Mouse (Mus musculus) gastrocnemius, postnatal 4 days (tissue): ENCODE results near the gene Fam189a2. TPM values are rescaled to one million over a fixed set of nuclear protein-coding genes. Genes with fewer than 3 reads are reported as not detected.

Experiments used
- DNase-seq, 2 experiments: peaks; one replicate each; pipeline ENCODE4 v3.0.0; 2021 to 2022; ENCODE audit warnings: low spot score in 2 of 2, mixed read lengths in 2 of 2
- total RNA-seq, 2 experiments: library from RNA; stranded (reverse); gene quantifications; 2 replicates each; pipeline ENCODE4 v1.2.3; 2021

Fam189a2 gene
- total RNA-seq, 2 experiments from 2014 or later: 47.0 to 50.3 TPM

DNA sequence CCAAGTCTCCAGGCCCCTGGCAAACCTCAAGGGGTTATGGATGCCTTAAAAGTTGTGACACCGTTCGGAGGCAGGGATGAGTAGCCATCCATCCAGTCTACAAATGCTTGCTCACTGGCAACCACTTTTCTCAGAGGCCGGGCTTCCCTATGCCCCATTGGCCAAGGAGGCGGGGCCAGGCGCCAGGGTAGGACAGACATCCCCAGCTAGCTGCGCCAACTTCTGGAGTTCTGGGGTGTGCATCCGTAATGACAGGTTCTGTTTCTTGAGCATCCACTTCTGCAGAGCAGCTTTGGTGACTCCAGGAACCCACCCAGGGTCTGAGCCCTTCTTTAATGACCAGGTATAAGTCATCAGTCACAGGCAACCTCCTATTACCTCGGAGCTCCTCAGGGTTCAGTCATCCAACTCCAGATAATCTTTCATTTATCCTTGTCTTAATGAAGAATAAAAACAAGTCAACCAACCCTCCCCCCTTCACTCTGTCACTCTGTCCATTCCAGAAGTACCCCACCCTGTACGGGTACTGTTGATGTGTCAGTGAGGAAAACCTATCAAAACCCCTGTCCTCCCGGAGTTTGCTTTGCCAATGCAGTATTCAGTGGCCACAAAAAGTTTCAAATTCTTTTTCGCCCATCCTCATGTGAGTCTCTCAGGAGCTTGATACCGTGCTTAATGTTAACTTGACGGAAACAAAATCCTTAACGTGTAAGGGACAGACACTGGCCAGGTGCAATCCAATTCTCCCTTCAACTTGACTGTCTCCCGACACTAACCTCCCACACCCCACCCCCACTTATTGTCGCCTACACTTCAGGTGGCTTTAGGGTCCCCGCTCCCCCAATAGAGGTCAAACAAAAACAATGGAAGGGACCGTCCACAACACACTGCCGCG, 956 bp downstream of the Fam189a2 start:
- peak in 1 of 2 experiments; percentile 18 for DNase-seq

DNA sequence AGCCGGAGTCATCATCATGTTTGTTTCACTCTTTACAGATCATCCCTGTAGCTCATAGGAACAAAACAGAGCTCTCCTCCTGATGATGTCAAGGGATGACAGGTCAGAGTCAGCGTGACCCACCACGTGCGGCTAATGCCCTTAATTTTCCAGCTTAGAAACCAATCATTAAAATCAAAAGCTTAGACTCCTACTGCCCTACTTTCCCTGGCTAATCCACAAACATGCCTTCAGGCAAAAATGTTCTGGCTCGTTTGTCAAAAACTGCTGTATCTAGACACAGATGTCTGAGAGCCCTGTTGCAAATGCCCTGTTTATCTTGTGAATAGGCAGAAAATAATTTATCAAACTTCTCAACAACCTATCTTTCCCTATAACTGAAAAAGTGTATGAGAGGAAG, 4.9 kb downstream of the Fam189a2 start:
- no peak for DNase-seq

DNA sequence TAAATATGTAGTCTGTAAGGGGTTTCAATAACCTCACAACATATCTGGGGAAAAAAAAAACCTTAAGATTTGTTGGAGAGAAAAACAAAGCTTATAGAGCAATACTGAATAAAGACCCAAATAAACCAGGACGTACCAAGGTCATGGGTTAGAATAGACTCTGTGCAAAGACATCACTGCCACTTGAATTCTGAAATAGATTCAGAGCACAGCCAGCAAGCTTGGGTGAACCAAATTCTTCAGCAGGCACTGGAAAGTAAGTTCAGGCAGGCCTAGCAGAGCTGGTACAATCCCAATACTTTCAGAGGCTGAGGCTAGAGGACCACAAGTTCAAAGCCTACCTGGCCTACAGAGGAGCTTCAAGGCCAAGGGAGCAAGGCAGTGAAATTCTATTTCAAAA, 6.2 kb downstream of the Fam189a2 start:
- no peak for DNase-seq

DNA sequence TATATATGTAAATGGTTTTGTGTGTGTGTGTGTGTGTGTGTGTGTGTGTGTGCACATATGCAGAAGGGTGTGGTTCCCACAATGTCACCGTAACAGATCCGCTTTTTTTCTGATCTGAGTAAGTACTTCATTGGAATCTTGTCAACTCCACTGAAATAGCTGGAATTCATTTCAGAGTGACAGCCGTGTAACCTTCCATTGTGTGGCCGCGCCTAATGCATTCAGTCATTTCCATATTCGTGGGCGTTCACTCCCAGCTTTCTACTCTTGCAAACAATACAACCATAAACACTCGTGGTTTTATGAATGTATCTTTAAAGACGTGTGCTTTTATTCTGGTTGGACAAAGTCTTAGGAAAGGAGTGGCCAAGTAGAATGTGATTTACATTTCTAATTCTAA, 6.7 kb downstream of the Fam189a2 start:
- no peak for DNase-seq

DNA sequence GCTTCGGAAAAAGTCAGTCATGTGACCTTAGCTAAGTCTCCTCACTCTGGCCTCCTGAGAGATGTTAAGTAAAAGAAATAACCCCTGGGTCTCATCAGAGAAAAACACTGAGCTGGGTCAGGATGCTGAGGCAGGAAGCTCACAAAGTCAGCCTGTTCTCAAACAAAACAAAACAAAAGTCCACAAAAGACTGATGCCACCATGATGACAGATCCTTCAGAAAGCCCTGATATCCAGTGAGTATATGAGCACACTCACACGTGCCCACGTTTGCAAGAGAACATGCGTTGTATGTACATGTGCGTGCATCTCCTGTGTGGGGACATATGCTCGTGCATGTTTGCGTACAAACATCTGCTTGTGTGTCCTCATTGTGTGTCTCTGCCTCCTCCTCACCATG, 7.5 kb downstream of the Fam189a2 start:
- no peak for DNase-seq

DNA sequence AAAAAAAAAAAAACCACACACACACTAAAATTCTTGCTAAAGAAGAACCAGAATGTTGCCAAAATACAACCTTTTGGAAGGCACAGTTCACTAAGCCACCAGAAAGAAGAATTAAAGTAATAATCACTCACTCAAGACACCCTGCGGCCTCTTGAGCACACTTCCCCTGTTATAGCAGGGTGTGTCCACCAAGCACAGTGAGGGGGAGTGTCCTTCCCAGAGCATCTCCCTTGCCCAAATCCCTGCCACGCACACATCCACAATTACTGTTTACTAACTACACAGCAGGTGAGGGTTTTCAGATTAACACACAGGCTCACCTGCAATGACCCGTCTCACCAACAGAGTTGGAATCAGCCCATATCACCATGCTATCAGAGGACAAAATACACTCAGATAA, 8.0 kb downstream of the Fam189a2 start:
- no peak for DNase-seq

DNA sequence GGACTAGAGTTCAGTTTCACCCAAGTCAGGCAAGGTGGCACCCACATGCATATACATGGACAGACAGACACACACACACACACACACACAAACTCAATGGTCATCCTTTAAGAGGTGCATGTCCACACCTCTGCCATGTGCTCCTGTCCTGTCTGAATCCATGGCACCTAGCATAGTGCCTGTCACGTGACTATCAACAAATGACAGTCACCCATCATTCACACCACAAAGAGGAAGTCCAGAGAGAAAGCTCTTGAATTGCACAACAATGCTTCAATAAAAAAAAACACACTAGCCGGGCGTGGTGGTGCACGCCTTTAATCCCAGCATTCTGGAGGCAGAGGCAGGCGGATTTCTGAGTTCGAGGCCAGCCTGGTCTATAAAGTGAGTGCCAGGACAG, 8.5 kb downstream of the Fam189a2 start:
- DNase-seq: no peak

DNA sequence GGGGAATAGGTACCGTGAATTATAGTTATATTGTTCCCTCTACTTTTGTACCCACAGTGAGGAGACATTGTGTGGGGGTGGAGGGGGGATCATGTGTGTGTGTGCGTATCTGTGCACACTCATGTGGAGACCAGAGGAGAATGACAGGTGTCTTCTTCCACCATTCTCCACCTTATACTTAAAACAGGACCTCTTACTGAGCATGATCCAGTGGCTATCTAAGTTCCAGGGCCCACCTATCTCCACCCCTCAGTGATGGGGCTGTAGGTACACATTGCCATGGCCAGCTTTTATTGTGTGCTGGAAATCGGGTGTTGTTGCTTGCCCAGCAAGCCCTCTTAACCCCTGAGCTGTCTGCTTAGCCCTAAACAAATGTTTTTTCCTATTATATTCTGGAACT, 10.1 kb downstream of the Fam189a2 start:
- DNase-seq: no peak

DNA sequence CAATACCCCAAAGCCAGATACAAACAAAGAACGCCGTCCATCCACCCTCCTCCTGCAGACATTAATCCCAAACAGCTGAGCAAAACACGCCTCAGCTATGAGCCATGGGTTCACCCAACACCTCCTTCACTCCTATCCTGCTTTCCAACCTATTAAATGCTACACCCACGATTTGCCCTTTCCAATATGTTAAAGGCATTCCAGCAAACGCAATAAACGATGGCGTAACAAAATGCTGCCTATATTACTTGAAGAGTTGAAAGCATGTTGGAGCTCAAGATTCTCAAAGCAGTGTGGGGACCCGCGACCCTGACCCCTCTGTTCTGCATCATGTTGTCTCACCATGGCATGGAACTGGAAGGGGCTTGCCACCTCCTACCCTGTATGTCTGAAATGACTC, 11.2 kb downstream of the Fam189a2 start:
- no peak for DNase-seq

DNA sequence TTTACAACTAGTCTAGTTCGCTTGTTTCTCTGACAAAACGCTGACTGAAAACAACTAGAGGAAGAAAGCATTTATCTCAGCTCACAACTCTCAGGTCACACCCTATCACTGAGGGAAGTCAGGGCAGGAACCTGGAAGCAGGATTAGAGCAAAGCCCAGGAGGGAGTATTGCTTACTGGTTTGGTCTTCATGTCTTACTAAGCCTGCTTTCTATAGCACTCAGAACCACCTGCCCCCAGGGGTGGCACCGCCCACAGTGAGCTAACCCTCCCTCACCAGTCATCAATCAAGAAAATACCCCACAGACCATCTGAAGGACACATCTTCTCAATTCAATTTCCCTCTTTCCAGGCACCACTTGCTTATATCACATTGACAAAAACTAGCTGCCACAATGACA, 12.4 kb downstream of the Fam189a2 start:
- DNase-seq: no peak

DNA sequence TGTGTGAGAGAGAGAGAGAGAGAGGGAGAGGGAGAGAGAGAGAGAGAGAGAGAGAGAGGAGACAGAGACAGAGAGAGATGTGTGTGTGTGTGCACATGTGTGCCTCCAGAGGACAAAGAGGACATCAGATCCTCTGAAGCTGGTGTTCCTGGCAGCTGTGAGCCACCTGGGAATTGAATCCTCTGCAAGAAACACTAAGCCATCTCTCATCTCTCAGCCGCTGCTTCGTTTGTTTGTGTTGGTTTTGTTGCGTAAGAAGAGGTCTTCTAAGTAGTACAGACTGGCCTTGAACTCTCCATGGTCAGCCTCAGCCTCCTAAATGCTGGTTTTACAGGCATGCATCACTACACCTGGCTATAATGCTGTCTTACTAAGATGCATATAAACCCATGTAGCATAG, 12.9 kb downstream of the Fam189a2 start:
- no peak for DNase-seq

DNA sequence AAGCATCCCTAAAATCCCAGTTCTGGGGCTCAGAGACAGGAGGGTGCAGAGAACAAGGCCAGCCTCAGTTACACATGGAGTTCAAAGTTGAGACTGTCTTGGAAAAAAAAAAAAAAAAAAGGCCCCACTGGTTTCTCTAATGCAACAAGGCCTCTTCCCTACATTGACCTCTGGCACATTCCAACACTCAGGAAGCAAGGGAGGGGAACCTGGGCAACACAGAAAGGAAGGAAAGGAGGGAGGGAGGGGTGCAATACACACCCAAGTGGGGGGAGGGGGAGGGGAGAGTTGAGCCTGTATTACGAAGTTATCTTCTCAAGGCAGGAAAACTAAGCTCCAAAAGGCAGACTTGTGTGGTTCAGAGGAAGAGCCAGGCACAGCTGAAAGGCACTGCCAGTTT, 13.4 kb downstream of the Fam189a2 start:
- DNase-seq: no peak

DNA sequence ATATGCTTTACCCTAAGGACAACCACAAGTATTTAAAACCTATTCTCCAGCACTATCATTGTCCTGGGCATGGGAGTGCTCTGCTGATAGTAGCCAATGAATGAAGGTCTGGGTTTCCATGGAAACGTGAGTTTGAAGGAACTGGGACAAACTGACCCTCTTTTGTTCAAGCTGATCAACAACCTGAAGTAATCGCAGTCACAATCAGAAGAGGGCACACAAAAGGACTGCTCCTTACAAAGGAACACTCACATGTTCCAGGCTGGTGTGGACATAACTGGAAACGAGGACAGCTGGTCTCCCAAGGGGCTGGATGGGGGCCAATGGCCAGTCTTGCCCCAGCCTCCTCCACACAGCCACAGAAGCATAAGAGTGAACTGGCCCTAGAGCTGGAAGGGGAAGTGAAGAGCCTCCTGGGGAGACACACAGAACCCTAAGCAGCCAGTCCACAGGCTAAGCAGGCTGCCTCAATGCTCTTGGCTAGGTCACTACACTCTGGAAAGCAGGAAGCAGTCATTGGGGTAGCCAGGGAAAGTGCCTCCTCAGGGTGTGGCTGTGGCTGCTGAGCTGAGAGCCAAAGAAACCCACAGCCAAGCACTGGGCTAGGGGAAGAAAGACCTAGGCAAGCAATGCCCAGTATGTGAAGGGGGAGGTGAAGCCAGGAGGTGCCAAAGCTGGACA, 14.0 kb downstream of the Fam189a2 start:
- peak in 1 of 2 experiments; percentile 24 for DNase-seq

DNA sequence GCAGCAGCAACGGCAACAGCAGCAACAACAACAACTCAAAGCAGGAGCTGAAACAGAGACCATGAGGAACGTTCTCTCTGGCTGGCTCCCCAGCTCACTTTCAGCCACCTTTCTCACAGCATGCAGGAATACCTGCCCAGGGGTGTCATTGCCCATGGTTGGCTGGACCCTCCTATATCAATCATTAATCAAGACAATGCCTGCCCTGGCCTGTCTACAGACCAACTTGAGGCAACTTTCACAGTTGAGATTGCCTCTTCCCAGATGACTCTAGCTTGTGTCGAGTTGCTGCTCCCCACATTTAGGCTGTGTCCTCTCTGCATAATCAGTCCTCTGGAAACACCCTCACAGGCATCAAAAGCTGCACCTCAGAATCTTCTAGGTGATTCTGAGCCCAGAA, 17.6 kb downstream of the Fam189a2 start:
- DNase-seq: no peak

DNA sequence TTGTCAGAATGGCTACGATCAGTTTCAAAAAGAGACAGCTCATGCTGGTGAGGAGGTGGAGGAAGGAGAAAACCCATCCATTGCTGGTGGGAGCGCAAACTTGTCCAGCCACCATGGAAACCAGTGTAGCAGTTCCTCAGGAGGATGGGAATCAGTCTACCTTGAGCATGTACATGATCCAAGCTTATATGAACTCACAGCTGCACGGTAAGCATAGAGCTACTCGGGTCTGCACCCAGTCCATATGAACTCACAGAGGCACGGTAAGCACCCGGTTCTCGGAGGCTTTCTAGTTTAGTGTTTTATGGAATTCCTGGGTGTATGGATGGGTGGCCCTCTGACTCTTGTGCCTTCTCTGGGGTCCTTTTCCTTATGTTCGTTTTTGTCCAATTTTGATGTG, 18.3 kb downstream of the Fam189a2 start:
- no peak for DNase-seq

DNA sequence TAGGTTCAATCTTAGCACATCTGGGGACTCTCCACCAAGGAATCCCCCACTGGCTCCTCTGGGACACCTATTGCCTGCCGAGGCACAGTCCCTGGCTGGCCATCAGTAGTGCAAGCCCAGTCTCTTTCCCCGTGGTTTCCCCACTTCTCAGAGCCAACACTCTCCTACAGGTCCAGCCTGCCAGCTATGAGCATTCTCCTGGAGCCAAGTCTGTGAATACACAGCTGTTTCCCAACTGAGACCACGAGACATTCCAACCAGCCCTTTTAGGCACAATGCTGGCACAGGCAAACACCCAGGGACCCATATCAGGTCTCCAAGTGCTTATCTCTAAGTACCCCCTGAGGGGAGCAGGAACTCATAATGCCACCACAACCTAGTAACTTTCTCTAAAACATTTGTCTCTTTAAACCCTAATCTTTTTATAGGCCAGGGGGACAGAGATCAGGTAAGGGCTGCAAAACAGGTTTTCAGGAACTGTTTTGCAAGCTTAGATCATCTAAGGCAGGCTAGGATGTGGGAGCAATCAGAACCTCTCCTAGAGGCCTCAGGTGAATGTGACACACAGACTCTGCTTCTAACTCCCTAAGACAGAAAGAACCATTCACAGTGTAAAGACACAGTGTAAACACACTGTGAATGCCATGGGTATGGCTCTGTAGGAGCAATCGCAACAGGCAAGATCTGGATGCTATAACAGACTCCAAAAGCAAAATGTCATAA, 23.0 kb downstream of the Fam189a2 start:
- DNase-seq: peak in 1 of 2 experiments; percentile 20

DNA sequence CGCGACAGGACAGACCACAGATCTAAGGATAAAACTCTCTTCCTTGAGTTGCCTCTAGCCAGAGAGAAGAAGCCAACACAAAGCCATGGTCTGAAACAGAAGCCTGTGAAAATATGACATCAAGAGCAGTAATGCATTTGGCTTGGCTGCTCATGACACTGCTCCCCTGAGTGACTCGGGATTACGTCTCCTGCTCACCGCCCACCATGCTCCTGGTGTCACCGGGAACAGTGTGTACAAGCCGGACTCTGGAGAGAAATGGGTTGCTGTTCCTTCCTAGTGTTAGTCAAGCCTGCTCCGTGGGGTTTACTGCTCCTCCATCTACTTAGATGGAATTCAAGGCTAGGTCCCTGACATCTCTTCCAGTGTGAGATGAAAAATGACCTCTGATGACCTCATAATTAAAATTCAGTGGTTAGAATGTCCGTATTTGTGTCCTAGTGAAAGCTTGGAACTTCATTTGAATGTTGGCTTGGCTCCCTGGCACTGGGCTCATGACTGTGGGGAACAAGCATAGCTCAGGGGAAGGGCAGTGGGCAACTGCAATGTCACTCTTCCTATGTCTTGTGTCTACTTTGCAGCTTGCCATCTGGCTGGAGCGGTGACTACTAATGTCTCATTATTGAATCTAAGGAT, 23.7 kb downstream of the Fam189a2 start:
- DNase-seq: no peak

DNA sequence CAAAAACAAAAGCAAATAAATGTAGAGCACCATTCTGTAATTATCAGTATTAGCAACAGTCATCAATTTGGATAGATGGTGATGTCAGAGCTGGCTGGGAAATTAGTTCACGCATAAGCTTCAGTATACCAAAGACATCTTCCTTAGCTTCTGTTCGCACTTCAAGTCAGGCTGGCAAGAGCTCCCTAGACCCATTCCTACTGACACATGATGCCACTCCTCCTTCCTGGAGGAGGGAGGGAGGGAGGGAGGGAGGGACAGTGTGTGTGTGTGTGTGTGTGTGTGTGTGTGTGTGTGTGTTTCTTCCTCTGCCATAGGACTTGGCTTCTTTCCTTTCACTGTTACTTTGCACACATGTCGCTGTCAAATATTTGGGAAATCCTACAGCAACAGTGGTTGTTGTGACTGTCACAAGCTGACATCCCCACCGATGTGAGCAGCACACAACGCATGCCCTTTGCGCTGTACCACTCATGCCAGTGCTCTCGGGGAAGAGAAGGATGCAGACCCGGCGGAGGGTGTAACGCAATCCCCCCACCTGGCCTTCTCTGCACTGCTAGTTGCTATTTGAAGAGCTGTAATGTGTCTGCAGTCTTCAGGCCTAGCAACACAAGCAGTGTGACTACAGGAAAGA, 34.9 kb downstream of the Fam189a2 start:
- DNase-seq: no peak

DNA sequence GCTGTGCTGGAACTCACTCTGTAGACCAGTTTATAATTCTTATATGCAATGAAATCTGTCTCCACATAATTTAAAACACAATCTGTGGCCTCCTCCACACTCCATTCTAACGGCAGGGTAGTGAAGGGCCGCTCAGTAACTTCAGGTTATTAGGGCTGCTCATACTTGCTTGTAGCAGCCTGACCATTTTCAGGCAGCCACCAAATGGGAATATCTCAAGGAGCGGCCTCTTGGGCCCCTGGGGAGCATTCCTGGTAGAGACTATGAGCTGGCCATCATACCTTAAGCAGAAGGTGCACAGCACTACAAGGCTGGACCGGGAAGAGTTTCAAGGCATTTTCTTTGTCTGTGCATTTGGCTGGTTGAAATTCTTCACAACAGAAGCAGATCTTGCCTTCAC, 42.7 kb downstream of the Fam189a2 start:
- no peak for DNase-seq

DNA sequence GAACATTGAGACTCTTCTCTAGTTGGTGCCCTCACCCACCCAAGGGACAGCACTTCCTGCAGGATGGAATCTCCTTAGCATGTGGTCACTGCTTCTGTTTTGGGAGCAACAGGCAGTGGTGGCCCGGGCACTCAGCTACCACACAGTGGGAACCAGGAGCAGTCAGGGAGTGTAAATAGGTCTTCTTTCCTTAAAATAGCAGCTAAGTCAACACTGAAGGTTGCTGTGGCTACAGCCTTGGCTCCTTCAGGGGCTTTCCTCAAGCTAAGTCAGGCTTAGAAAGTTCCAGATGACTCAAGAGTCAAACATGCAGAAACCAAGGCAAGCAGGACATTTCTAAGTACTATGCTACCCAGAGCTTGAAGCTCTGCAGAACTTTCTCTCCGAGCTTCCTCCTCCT, 43.5 kb downstream of the Fam189a2 start:
- no peak for DNase-seq

DNA sequence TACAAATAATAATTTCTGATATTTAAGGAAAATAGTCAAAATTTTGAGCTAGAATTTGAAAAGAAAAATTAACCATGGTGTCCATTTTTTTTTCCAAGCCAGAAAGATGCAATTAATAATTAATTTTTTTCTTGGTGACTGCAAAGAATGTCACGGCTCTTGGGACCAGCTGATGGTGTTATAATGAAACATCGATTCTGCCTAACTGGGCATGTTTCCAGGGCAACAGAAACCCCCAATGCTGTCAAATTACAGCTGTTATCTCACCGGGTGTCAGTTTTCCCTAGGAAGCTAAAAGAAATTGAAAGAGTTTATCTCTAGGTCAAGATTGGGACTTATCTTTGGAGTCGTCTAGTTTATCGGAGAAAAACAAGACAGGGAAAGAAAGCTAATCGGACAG, 46.6 kb downstream of the Fam189a2 start:
- no peak for DNase-seq
